Mouse (Mus musculus): ENCODE data around the gene Dcaf6. TPM values are rescaled to one million over a fixed set of nuclear protein-coding genes. Genes with fewer than 3 reads are reported as not detected.
A peak's percentile ranks its signal among the peaks of the same experiment; 100 is the strongest.

Dcaf6 gene
- total and polyA plus RNA-seq, 2 experiments from 2014 or later, result 19.9 to 38.4 TPM

- no peaks in the 10 kb centered on the region for H3K9me3 ChIP-seq (ENCODE audit: low read length)
- no peak overlapping the region for H3K9ac ChIP-seq (replicated peaks; ENCODE audit: low read length, poor library complexity, severe bottlenecking)
- 98% methylated on average over 4 of the region's 4 CpGs for WGBS
- DNase-seq (ENCODE audit: low spot score), result no peak
- H3K36me3 ChIP-seq (ENCODE audit: insufficient read depth, low read length), result no peaks in the 10 kb centered on the region; the same call in 1 of the 2 replicates
- H3K27me3 ChIP-seq (ENCODE audit: insufficient read depth, low read length), result no peaks in the 10 kb centered on the region
- no peak for TF ChIP-seq CTCF (IDR thresholded peaks at IDR 0.05)
- H3K4me2 ChIP-seq (ENCODE audit: low read depth, low read length, poor library complexity, severe bottlenecking), result no peak overlapping the region
- H3K4me1 ChIP-seq (ENCODE audit: insufficient read depth, low read length), result no peaks in the 10 kb centered on the region
- H3K27ac ChIP-seq (ENCODE audit: low read depth, low read length), result no peak overlapping the region
- no peak overlapping the region for H3K4me3 ChIP-seq (ENCODE audit: low read depth, low read length)
- ATAC-seq (ENCODE audit: low FRiP score), result no peak
Measured at GRCm38 (mm10) chr1:165395940-165396339, 64.3 kb downstream of the Dcaf6 start.

- 77% methylated on average over 3 of the region's 3 CpGs for WGBS
- Histone ChIP-seq H3K4me3 (ENCODE audit: low read depth, low read length) (no peak overlapping the region), H3K9me3 (ENCODE audit: low read length) (no peaks in the 10 kb centered on the region), H3K27me3 (ENCODE audit: insufficient read depth, low read length) (no peaks in the 10 kb centered on the region), H3K4me1 (ENCODE audit: insufficient read depth, low read length) (no peaks in the 10 kb centered on the region), H3K27ac (ENCODE audit: low read depth, low read length) (no peak overlapping the region), H3K9ac (replicated peaks; ENCODE audit: low read length, poor library complexity, severe bottlenecking) (no peak overlapping the region), H3K36me3 (ENCODE audit: insufficient read depth, low read length) (no peaks in the 10 kb centered on the region; the same call in 1 of the 2 replicates), H3K4me2 (ENCODE audit: low read depth, low read length, poor library complexity, severe bottlenecking) (no peak overlapping the region)
- DNase-seq (ENCODE audit: low spot score), result no peak
- no peak for ATAC-seq (ENCODE audit: low FRiP score)
- TF ChIP-seq CTCF (IDR thresholded peaks at IDR 0.05), result no peak
Measured at GRCm38 (mm10) chr1:165394836-165395235, 65.4 kb downstream of the Dcaf6 start.

- H3K27ac ChIP-seq (ENCODE audit: low read depth, low read length), result no peak overlapping the region
- H3K4me3 ChIP-seq (ENCODE audit: low read depth, low read length), result no peak overlapping the region
- TF ChIP-seq CTCF (IDR thresholded peaks at IDR 0.05), result no peak
- H3K36me3 ChIP-seq (ENCODE audit: insufficient read depth, low read length), result no peaks in the 10 kb centered on the region
- H3K27me3 ChIP-seq (ENCODE audit: insufficient read depth, low read length), result no peaks in the 10 kb centered on the region
- ATAC-seq (ENCODE audit: low FRiP score) (no peak), DNase-seq (ENCODE audit: low spot score) (no peak)
- no peak overlapping the region for H3K9ac ChIP-seq (replicated peaks; ENCODE audit: low read length, poor library complexity, severe bottlenecking)
- H3K4me2 ChIP-seq (ENCODE audit: low read depth, low read length, poor library complexity, severe bottlenecking), result no peak overlapping the region
- no peaks in the 10 kb centered on the region for H3K4me1 ChIP-seq (ENCODE audit: insufficient read depth, low read length)
- no peaks in the 10 kb centered on the region for H3K9me3 ChIP-seq (ENCODE audit: low read length)
- WGBS, result 88% methylated on average over 1 of the region's 1 CpGs
Measured at GRCm38 (mm10) chr1:165393033-165393432, 67.2 kb downstream of the Dcaf6 start.

GRCm38 (mm10) chr1:165388716-165389115, 71.6 kb downstream of the Dcaf6 start:
- peak; percentile 10 for DNase-seq (ENCODE audit: low spot score)
- Histone ChIP-seq H3K36me3 (ENCODE audit: insufficient read depth, low read length) (peaks cover 10% of the 10 kb centered on the region; the same call in 1 of the 2 replicates), H3K4me3 (ENCODE audit: low read depth, low read length) (no peak overlapping the region), H3K9ac (replicated peaks; ENCODE audit: low read length, poor library complexity, severe bottlenecking) (no peak overlapping the region), H3K27me3 (ENCODE audit: insufficient read depth, low read length) (no peaks in the 10 kb centered on the region), H3K4me2 (ENCODE audit: low read depth, low read length, poor library complexity, severe bottlenecking) (no peak overlapping the region), H3K27ac (ENCODE audit: low read depth, low read length) (no peak overlapping the region), H3K4me1 (ENCODE audit: insufficient read depth, low read length) (no peaks in the 10 kb centered on the region), H3K9me3 (ENCODE audit: low read length) (no peaks in the 10 kb centered on the region)
- peak; percentile 46 for TF ChIP-seq CTCF (IDR thresholded peaks at IDR 0.05)
- WGBS, result 85% methylated on average over 5 of the region's 5 CpGs
- ATAC-seq (ENCODE audit: low FRiP score), result no peak

- WGBS, result 84% methylated on average over 9 of the region's 9 CpGs
- ATAC-seq (ENCODE audit: low FRiP score) (no peak), DNase-seq (ENCODE audit: low spot score) (no peak)
- Histone ChIP-seq H3K4me3 (ENCODE audit: low read depth, low read length) (no peak overlapping the region), H3K36me3 (ENCODE audit: insufficient read depth, low read length) (peaks cover 10% of the 10 kb centered on the region; the same call in 1 of the 2 replicates), H3K9ac (replicated peaks; ENCODE audit: low read length, poor library complexity, severe bottlenecking) (no peak overlapping the region), H3K9me3 (ENCODE audit: low read length) (no peaks in the 10 kb centered on the region), H3K27me3 (ENCODE audit: insufficient read depth, low read length) (no peaks in the 10 kb centered on the region), H3K4me2 (ENCODE audit: low read depth, low read length, poor library complexity, severe bottlenecking) (no peak overlapping the region), H3K4me1 (ENCODE audit: insufficient read depth, low read length) (no peaks in the 10 kb centered on the region), H3K27ac (ENCODE audit: low read depth, low read length) (no peak overlapping the region)
- TF ChIP-seq CTCF (IDR thresholded peaks at IDR 0.05), result no peak
Measured at GRCm38 (mm10) chr1:165386525-165386923, 73.8 kb downstream of the Dcaf6 start.

- Histone ChIP-seq H3K27me3 (ENCODE audit: insufficient read depth, low read length) (no peaks in the 10 kb centered on the region), H3K27ac (ENCODE audit: low read depth, low read length) (no peak overlapping the region), H3K9ac (replicated peaks; ENCODE audit: low read length, poor library complexity, severe bottlenecking) (no peak overlapping the region), H3K9me3 (ENCODE audit: low read length) (no peaks in the 10 kb centered on the region), H3K4me3 (ENCODE audit: low read depth, low read length) (no peak overlapping the region), H3K36me3 (ENCODE audit: insufficient read depth, low read length) (peaks cover 10% of the 10 kb centered on the region; the same call in 1 of the 2 replicates), H3K4me2 (ENCODE audit: low read depth, low read length, poor library complexity, severe bottlenecking) (no peak overlapping the region), H3K4me1 (ENCODE audit: insufficient read depth, low read length) (no peaks in the 10 kb centered on the region)
- no peak for DNase-seq (ENCODE audit: low spot score)
- TF ChIP-seq CTCF (IDR thresholded peaks at IDR 0.05), result no peak
- no peak for ATAC-seq (ENCODE audit: low FRiP score)
- WGBS, result 91% methylated on average over 14 of the region's 14 CpGs
Measured at GRCm38 (mm10) chr1:165385810-165386524, 74.3 kb downstream of the Dcaf6 start.

Data from midbrain, postnatal 0 days (tissue).